Mouse (Mus musculus): Measurements from ENCODE around the gene Atm. TPM values are rescaled to one million over a fixed set of nuclear protein-coding genes. Genes with fewer than 3 reads are reported as not detected.

The Atm gene
- total and polyA plus RNA-seq, 3 experiments = 19.0 to 33.6 (median 22.8) TPM

GRCm38 (mm10) chr9:53402991-53403390 is 133.5 kb downstream of the Atm start:
- TF ChIP-seq MYC (IDR thresholded peaks at IDR 0.05; ENCODE audit: low read depth, low read length) = no peak
- no peak for TF ChIP-seq CHD2 (IDR thresholded peaks at IDR 0.05; ENCODE audit: low read length)
- TF ChIP-seq E2F4 (IDR thresholded peaks at IDR 0.05; ENCODE audit: insufficient replicate concordance, low read depth, low read length) = no peak
- no peak for TF ChIP-seq ZNF384 (IDR thresholded peaks at IDR 0.05; ENCODE audit: low read depth, low read length)
- Histone ChIP-seq H3K79me2 (replicated peaks; ENCODE audit: control insufficient read depth, extremely low read depth, insufficient read depth, poor library complexity, severe bottlenecking) (no peaks in the 10 kb centered on the region), H3K27me3 (replicated peaks) (no peaks in the 10 kb centered on the region), H3K27ac (ENCODE audit: insufficient read depth, low read depth) (no peak overlapping the region), H3K4me3 (replicated peaks in 1 of 3; ENCODE audit: low read depth in 2 of 3, low read length in 2 of 3, poor library complexity in 1 of 3) (no peak overlapping the region), H3K9me3 (replicated peaks; ENCODE audit: low read length) (no peaks in the 10 kb centered on the region), H3K4me2 (ENCODE audit: insufficient read depth, low read depth, poor library complexity, severe bottlenecking) (no peak overlapping the region; the same call in 1 of the 2 replicates), H3K4me1 (ENCODE audit: control insufficient read depth in 1 of 2, insufficient read depth in 2 of 2) (peaks cover 3 to 21% of the 10 kb centered on the region in 2 experiments; a peak in 3 of 4 replicates), H3K9ac (ENCODE audit: insufficient read depth, low read depth) (no peak overlapping the region), H3K36me3 (replicated peaks in 1 of 2; ENCODE audit: control insufficient read depth in 1 of 2, insufficient read depth in 1 of 2, low read length in 1 of 2) (no peaks in the 10 kb centered on the region)
- in situ Hi-C loops (cut with MboI; ENCODE audit: low pct_ligation_motif_present, low pct_unique_long_range_greater_than_20kb, low sequenced_read_pairs) = no loop called here
- dilution Hi-C loops (cut with MboI; ENCODE audit: extremely low pct_ligation_motif_present, extremely low pct_unique_long_range_greater_than_20kb, low sequenced_read_pairs) = no loop called here
- no peak for DNase-seq (ENCODE audit: extremely low read depth)

DNA sequence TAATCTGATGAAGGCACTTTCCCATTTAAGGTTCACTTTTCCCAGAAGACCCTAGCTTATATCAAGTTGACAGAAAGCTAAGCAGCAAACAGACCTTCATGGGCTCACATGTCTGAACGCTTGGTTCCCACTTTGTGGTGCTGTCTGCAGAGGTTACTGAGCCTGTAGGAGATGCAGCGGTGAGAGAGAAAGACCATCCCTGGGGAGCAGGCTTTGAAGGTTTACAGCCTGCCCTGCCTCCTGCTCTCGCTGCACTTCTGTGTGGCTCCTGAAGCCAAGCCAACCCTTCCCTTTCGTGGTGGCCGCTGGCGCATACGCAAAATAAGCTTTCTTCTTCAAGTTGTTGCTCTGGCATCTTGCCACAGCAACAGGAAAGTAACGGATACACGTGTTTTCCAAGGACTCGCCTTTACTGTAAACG is 134.2 kb downstream of the Atm start, which contains the start of gene 4930550C14Rik:
4930550C14Rik (plus strand) TSS at position 35 of the 421 bp plus-strand sequence.
- in situ Hi-C loops (cut with MboI; ENCODE audit: low pct_ligation_motif_present, low pct_unique_long_range_greater_than_20kb, low sequenced_read_pairs) = no loop called here
- no peaks in the 10 kb centered on the region for H3K9me3 ChIP-seq (replicated peaks; ENCODE audit: low read length)
- DNase-seq (ENCODE audit: extremely low read depth) = no peak
- H3K27me3 ChIP-seq (replicated peaks) = no peaks in the 10 kb centered on the region
- dilution Hi-C loops (cut with MboI; ENCODE audit: extremely low pct_ligation_motif_present, extremely low pct_unique_long_range_greater_than_20kb, low sequenced_read_pairs) = no loop called here
- no peak within 1 kb of the TSS for H3K4me3 ChIP-seq (replicated peaks in 1 of 3; ENCODE audit: low read depth in 2 of 3, low read length in 2 of 3, poor library complexity in 1 of 3)
- no peak within 1 kb of the TSS for H3K9ac ChIP-seq (ENCODE audit: insufficient read depth, low read depth)
- TF ChIP-seq ELF1 (IDR thresholded peaks at IDR 0.05; ENCODE audit: low read depth, low read length) = no peak
- TF ChIP-seq POLR2AphosphoS2 (IDR thresholded peaks at IDR 0.05; ENCODE audit: low read depth, low read length) = no peak
- no peak for TF ChIP-seq MXI1 (IDR thresholded peaks at IDR 0.05; ENCODE audit: low read depth, low read length)
- TF ChIP-seq EP300 (IDR thresholded peaks at IDR 0.05; ENCODE audit: low read length) = no peak
- no peak for TF ChIP-seq GABPA (IDR thresholded peaks at IDR 0.05; ENCODE audit: insufficient replicate concordance, low read depth, low read length)
- no peak for TF ChIP-seq ETS1 (conservative IDR thresholded peaks at IDR 0.05; ENCODE audit: low read depth, low read length)
- no peak for TF ChIP-seq TBP (conservative IDR thresholded peaks at IDR 0.05; ENCODE audit: low read depth, low read length)
- no peak for TF ChIP-seq ZKSCAN1 (IDR thresholded peaks at IDR 0.05; ENCODE audit: borderline replicate concordance, low read depth, low read length)
- TF ChIP-seq MEF2A (IDR thresholded peaks at IDR 0.05; ENCODE audit: borderline replicate concordance, low read depth, low read length) = no peak
- TF ChIP-seq PAX5 (IDR thresholded peaks at IDR 0.05; ENCODE audit: low read length) = no peak
- TF ChIP-seq CHD1 (IDR thresholded peaks at IDR 0.05; ENCODE audit: low read depth, low read length) = no peak
- no peak for TF ChIP-seq NRF1 (IDR thresholded peaks at IDR 0.05; ENCODE audit: low read depth, low read length)
- no peak for TF ChIP-seq KAT2A (IDR thresholded peaks at IDR 0.05; ENCODE audit: insufficient replicate concordance, low read length)
- no peaks in the 10 kb centered on the region for H3K36me3 ChIP-seq (replicated peaks in 1 of 2; ENCODE audit: control insufficient read depth in 1 of 2, insufficient read depth in 1 of 2, low read length in 1 of 2)
- no peak within 1 kb of the TSS; the same call in 1 of the 2 replicates for H3K4me2 ChIP-seq (ENCODE audit: insufficient read depth, low read depth, poor library complexity, severe bottlenecking)
- H3K79me2 ChIP-seq (replicated peaks; ENCODE audit: control insufficient read depth, extremely low read depth, insufficient read depth, poor library complexity, severe bottlenecking) = no peaks in the 10 kb centered on the region
- peaks cover 7 to 26% of the 10 kb centered on the region in 2 experiments; a peak in 3 of 4 replicates for H3K4me1 ChIP-seq (ENCODE audit: control insufficient read depth in 1 of 2, insufficient read depth in 2 of 2)
- H3K27ac ChIP-seq (ENCODE audit: insufficient read depth, low read depth) = no peak within 1 kb of the TSS

Data from CH12.LX (cell line).